Mouse (Mus musculus) forebrain, embryonic 15.5 days (tissue): ENCODE measurements at regions not wholly inside any gene's neighbourhood (a gene's known extent, or its start where the extent isn't known, plus 50 kb on each side); places are given as distances from the start of the nearest gene placed in this dataset.

Experiments
- ATAC-seq: fragments of 200-750 bp; cut with Nextera tagmentation; replicated peaks from 2 replicates; pipeline ENCODE4 v1.8.0; 2017; ENCODE audit warnings: mild to moderate bottlenecking, moderate TSS enrichment, moderate library complexity
- H3K27ac ChIP-seq: fragments of 300-500 bp; sonication (generic); replicated peaks from 2 replicates; pipeline ENCODE4 v1.5.1; 2015; ENCODE audit warnings: mild to moderate bottlenecking, inconsistent platforms
- H3K27me3 ChIP-seq: fragments of 300-500 bp; sonication (generic); 2 replicates; pipeline ENCODE4 v1.6.1; 2015; ENCODE audit warnings: inconsistent platforms
- H3K36me3 ChIP-seq: fragments of 300-500 bp; sonication (generic); 2 replicates; pipeline ENCODE4 v1.6.1; 2015; ENCODE audit warnings: mild to moderate bottlenecking, inconsistent platforms
- H3K4me1 ChIP-seq: fragments of 300-500 bp; sonication (generic); 2 replicates; pipeline ENCODE4 v1.6.1; 2015; ENCODE audit warnings: inconsistent platforms
- H3K4me2 ChIP-seq: fragments of 300-500 bp; sonication (generic); replicated peaks from 2 replicates; pipeline ENCODE4 v1.6.1; 2015; ENCODE audit warnings: mild to moderate bottlenecking, inconsistent platforms
- H3K4me3 ChIP-seq: fragments of 300-500 bp; sonication (generic); 2 replicates; pipeline ENCODE4 v1.5.1; 2015; ENCODE audit warnings: mild to moderate bottlenecking, inconsistent platforms
- H3K9ac ChIP-seq: fragments of 300-500 bp; sonication (generic); replicated peaks from 2 replicates; pipeline ENCODE4 v1.6.1; 2015; ENCODE audit warnings: mild to moderate bottlenecking, inconsistent platforms
- H3K9me3 ChIP-seq: fragments of 300-500 bp; sonication (generic); 2 replicates; pipeline ENCODE4 v1.6.1; 2016; ENCODE audit warnings: inconsistent platforms
- WGBS: fragments of 180-500 bp; shearing (Covaris S2); methylation state at CpG from one replicate; pipeline ENCODE4 v1.1.7; 2015; ENCODE audit warnings: mixed read lengths; 5-methylcytosine and 5-hydroxymethylcytosine counted together

DNA sequence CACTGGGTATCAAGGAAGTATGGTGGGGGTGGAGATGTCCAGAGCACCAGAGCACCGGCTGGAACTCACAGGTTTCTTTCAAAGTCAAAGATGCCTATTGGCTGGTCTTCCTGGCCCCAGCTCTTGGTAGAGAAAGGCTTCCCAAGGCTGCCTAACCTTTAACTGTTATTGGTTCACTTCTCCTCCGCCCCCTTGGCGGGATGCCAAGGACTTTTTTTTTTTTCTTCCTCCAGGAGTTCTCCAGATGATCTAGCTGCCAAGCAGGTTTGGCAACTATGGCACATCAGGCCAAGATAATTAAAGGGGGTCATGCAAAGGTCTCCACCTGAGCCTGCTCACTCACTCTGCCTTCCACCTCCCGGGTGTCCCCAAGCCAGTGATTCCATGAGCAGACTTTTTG, 67.5 kb downstream of the Sc5d start:
- no peaks in the 10 kb centered on the region for H3K36me3 ChIP-seq
- H3K9ac ChIP-seq, result no peak overlapping the region
- H3K27ac ChIP-seq, result no peak overlapping the region
- no peaks in the 10 kb centered on the region for H3K4me1 ChIP-seq
- H3K9me3 ChIP-seq, result no peaks in the 10 kb centered on the region
- H3K4me3 ChIP-seq, result no peak overlapping the region
- H3K27me3 ChIP-seq, result no peaks in the 10 kb centered on the region
- 56% methylated on average over 4 of the region's 4 CpGs for WGBS
- H3K4me2 ChIP-seq, result no peak overlapping the region
- no peak for ATAC-seq

DNA sequence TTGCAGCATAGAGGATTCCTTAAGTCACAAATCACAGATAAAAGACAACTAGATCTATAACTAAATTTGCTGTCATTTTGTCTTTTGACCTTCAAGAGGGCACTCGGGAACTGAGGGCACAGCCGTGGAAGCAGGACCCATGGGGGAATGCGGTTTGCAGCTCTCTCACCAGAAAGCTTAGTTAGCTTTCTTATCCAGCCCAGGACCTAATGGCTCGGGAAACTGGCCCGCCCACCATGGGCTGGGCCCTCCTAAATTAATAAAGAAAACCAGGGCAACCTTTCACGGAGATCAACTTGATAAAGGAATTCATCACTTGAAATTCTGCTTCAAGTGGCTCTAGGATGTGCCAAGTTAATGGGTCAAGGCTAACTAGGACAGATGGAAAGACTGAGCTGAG, 67.9 kb downstream of the Sc5d start:
- H3K27me3 ChIP-seq, result no peaks in the 10 kb centered on the region
- H3K4me3 ChIP-seq, result no peak overlapping the region
- H3K27ac ChIP-seq, result no peak overlapping the region
- H3K4me2 ChIP-seq, result no peak overlapping the region
- ATAC-seq, result no peak
- H3K36me3 ChIP-seq, result no peaks in the 10 kb centered on the region
- 77% methylated on average over 6 of the region's 6 CpGs for WGBS
- no peak overlapping the region for H3K9ac ChIP-seq
- no peaks in the 10 kb centered on the region for H3K9me3 ChIP-seq
- H3K4me1 ChIP-seq, result no peaks in the 10 kb centered on the region

DNA sequence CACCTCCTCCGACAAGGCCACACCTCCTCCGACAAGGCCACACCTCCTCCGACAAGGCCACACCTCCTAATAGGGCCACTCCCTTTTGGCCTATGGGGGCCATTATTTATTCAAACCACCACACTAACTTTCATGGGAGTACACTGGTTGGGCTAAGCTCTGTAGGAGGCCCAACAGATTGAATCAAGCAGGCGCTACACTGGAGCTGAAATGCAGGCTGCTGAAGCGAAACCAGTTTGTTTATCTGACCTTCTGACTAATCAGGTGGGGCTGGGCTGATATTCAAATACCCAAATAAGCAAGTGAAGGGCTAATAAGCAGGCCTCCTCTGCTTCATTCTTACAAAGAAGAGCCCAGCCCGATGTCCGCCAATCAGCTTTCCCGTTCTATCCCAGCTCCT, 68.4 kb downstream of the Sc5d start:
- Histone ChIP-seq H3K9ac (no peak overlapping the region), H3K27ac (no peak overlapping the region), H3K4me1 (no peaks in the 10 kb centered on the region), H3K36me3 (no peaks in the 10 kb centered on the region), H3K27me3 (no peaks in the 10 kb centered on the region), H3K4me2 (no peak overlapping the region), H3K4me3 (no peak overlapping the region), H3K9me3 (no peaks in the 10 kb centered on the region)
- 86% methylated on average over 8 of the region's 8 CpGs for WGBS
- ATAC-seq, result no peak

DNA sequence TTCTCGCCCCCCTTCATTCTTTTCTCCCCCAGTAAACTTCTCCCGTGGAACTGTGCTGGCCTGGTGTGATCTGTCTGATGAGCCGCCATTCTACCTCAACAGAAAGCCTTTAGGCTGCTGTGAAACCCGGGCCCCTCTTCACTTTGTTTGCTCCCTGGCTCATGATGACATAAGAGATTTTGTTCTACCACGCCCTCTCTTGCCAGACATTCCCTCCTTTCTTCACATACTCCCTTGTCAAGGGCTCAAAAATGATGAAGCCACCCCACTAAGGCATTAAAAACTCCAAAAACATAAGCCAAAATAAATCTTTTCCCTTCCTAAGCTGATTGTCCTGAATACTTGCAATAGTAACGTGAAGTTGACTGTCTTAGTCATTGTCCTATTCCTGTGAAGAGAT, 69.1 kb downstream of the Sc5d start:
- Histone ChIP-seq H3K4me2 (no peak overlapping the region), H3K4me1 (no peaks in the 10 kb centered on the region), H3K27ac (no peak overlapping the region), H3K4me3 (no peak overlapping the region), H3K9me3 (no peaks in the 10 kb centered on the region), H3K9ac (no peak overlapping the region), H3K27me3 (no peaks in the 10 kb centered on the region), H3K36me3 (no peaks in the 10 kb centered on the region)
- no peak for ATAC-seq
- 87% methylated on average over 6 of the region's 6 CpGs for WGBS

DNA sequence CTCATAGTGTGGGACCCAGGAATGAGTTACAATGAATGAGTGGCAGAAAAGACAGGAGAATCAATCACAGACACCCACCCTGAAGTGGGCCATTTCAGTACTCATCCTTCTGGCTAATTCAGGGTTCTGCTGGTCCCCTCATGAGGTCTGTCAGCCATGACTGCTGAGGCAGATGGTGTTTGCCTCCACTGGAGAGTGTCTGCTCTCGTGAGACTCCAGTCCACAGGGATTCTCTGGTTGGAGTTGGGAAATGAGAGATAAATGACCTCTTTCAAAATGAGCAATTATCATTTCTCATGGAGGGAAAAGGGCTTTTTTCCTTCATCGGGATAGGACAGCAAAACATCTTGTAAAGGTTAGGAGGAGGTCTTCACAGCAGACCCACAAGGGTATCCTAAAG, 69.9 kb downstream of the Sc5d start:
- Histone ChIP-seq H3K9me3 (no peaks in the 10 kb centered on the region), H3K27ac (no peak overlapping the region), H3K36me3 (no peaks in the 10 kb centered on the region), H3K4me1 (no peaks in the 10 kb centered on the region), H3K4me3 (no peak overlapping the region), H3K4me2 (no peak overlapping the region), H3K27me3 (no peaks in the 10 kb centered on the region), H3K9ac (no peak overlapping the region)
- 77% methylated on average over 2 of the region's 2 CpGs for WGBS
- no peak for ATAC-seq

DNA sequence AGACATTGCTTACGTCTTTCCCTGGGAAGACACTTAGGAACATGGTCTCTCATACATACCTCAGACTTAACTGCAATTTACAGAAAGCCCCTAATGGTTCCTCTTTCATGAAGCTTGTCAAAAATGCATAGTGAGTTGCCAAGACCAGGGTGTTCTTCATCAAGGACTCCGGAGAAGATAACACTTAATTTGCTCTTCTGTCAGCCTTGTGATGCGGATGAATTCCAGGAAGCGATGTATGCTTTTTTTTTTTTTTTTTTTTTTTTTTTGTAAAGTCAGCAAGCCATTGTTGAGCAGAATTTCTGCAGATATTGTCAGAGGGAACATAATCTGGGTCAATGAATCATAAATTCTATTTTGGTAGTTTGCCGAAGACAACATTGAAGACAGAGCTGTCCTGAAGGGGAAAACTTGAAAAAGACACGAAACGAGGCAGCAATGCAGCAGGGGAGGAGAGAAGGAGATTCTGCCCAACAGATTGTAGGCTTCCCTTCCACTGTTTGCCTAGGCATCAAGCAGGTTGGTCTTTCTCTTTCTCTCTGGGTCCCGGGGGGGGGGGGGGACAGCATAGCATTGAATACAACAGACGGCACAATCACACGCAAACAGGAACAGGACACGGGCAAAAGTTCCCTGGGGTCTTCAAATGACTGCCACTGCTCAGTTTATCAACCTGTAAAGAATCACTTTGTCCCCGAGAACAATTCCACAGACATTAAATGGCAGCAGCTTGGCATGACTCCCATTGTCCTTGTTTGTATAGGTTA, 69.1 kb upstream of the Sorl1 start:
- Histone ChIP-seq H3K36me3 (no peaks in the 10 kb centered on the region), H3K4me3 (no peak overlapping the region), H3K4me1 (peaks cover 2% of the 10 kb centered on the region), H3K27ac (no peak overlapping the region), H3K9me3 (no peaks in the 10 kb centered on the region), H3K4me2 (no peak overlapping the region), H3K27me3 (no peaks in the 10 kb centered on the region), H3K9ac (no peak overlapping the region)
- ATAC-seq, result no peak
- WGBS, result 64% methylated on average over 12 of the region's 12 CpGs

DNA sequence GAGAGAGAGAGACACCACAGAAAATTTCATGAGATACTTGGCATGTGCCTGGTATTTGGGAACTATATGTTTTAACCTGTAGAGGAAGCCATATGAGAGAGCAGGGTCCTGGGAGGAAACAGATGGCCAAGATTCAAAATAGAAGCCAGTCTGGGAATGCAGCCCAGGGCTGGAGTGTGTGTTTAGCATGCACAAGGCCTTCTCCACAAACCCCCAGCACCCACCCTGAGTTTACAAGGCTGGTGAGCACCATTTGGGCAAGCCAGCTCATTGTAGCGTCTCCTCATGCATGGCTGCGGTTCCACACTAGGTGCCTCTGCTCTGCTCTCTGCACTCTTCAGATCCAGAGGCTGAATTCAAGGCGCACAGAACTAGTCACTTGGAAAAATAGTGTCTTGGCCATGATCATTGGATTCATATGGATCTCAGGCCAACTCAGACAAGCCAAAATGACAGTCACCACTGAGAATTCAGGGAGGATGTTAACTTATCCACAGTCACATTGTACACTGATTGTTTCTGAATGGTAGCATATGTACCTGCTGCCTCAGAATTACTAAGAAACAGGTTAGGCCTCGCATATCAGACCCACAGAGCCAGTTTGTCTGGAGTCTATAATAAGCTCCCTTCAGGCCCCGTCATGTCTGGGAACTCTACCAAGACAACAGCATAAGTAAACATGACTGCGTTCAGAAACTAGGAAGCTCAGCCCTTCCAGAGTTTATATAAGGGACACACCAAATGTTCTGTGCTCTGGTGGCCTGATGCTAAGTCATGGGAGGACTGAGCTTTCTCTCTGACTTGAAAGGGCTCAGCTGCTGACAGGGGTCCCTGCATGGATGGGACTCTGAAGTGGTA, 63.5 kb upstream of the Sorl1 start:
- Histone ChIP-seq H3K9ac (no peak overlapping the region), H3K27me3 (no peaks in the 10 kb centered on the region), H3K4me1 (peaks cover 46% of the 10 kb centered on the region), H3K36me3 (no peaks in the 10 kb centered on the region), H3K9me3 (no peaks in the 10 kb centered on the region), H3K4me2 (no peak overlapping the region), H3K4me3 (no peak overlapping the region), H3K27ac (peak overlapping the region; percentile 89)
- 51% methylated on average over 6 of the region's 6 CpGs for WGBS
- ATAC-seq, result peak; percentile 76

DNA sequence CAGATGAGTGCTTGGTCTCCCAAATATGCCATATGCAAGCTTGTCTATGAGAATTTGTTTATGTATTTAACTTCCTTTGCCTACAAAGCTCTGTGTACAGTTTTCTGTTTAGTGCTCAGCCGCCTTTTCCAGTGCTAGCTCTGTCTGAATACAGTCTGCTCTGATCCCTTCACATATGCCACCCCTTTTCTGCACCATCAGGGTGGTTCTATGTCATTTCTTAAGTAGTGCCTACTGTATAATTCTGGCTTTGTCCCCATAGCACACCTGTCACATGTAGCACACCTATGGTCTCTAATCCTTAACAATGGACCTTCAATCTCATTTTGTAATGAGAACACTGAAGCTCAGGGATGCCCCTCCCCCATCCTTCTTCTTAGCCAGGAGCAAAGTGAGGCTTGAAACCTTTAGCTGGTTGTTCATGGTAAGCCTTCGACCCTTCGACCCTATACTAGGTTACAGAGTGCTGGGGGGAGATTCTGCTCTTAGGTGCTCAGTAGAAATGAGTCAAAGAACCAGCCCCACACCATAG, 60.1 kb upstream of the Sorl1 start:
- Histone ChIP-seq H3K27ac (peak overlapping the region; percentile 93), H3K4me3 (no peak overlapping the region), H3K9me3 (no peaks in the 10 kb centered on the region), H3K36me3 (no peaks in the 10 kb centered on the region), H3K27me3 (no peaks in the 10 kb centered on the region), H3K9ac (no peak overlapping the region), H3K4me2 (no peak overlapping the region), H3K4me1 (peaks cover 53% of the 10 kb centered on the region)
- 50% methylated on average over 3 of the region's 3 CpGs for whole genome bisulfite sequencing
- ATAC-seq, result no peak

DNA sequence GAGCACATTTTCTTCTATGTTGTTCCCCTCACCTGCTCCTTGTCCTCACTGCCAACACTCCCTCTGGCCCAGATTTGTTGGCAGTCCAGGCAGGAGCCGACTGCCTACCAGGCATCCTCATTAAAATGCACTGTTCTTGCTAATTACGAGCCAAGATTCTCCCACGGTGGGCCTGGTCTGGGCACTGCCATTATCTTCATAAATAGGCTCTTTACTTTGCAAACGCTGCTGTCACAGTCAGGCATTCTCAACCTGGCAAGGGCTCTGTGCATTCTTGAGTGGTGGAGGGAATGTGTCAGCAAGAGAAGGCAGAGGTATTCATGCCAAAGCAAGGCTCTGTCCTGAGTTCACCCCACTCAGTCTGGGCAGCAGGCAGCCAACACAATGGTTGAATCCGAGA, 59.4 kb upstream of the Sorl1 start:
- peak; percentile 78 for ATAC-seq
- Histone ChIP-seq H3K9ac (no peak overlapping the region), H3K27ac (peak overlapping the region; percentile 93), H3K4me3 (no peak overlapping the region), H3K36me3 (no peaks in the 10 kb centered on the region), H3K27me3 (no peaks in the 10 kb centered on the region), H3K4me2 (no peak overlapping the region), H3K9me3 (no peaks in the 10 kb centered on the region), H3K4me1 (peaks cover 58% of the 10 kb centered on the region)
- WGBS, result 4% methylated on average over 5 of the region's 5 CpGs

DNA sequence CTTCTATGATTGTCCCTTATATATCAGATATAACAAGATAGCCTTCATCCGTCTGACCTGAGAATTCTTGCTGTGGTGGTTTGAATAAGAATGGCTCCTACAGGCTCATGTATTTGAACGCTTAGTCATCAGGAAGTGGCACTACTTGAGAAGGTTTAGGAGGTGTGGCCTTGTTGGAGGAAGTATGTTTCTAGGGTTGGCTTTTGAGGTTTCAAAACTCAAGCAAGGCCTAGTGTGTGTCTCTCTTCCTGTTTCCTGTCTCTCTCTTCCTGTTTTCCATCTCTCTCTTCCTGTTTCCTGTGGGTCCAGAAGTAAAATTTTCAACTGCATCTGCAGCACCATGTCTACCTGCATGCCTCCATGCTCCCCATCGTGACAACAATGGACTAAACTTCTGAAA, 58.3 kb upstream of the Sorl1 start:
- 88% methylated on average over 3 of the region's 3 CpGs for WGBS
- H3K27ac ChIP-seq, result peak overlapping the region; percentile 93

DNA sequence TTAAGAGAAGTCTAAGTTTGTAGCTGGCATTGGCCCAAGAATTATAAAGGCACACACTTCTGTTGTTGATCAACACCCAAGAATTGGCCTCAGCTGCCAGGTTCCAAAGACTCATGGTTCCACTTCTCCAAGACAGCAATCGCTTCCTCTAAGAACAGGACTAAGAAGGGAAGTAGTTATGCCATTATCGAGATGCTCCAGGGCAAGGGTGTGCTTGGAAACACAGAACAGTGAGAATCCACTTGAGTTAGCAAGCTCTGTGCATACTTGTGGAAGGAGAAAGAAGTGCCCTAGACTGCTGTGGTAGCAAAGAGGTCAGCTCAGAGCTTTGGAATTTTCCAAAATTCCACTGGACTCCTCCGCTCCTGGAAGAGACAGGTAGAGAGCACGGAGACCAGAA, 56.1 kb upstream of the Sorl1 start:
- Histone ChIP-seq H3K9ac (no peak overlapping the region), H3K9me3 (no peaks in the 10 kb centered on the region), H3K4me3 (no peak overlapping the region), H3K27me3 (no peaks in the 10 kb centered on the region), H3K4me2 (no peak overlapping the region), H3K27ac (peak overlapping the region; percentile 87; the same call in 1 of the 2 replicates), H3K4me1 (peaks cover 40% of the 10 kb centered on the region), H3K36me3 (no peaks in the 10 kb centered on the region)
- ATAC-seq, result no peak
- WGBS, result 90% methylated on average over 4 of the region's 4 CpGs

More for the DNA sequence above, 58.3 kb upstream of the Sorl1 start:
- Histone ChIP-seq H3K4me2 (no peak overlapping the region), H3K9me3 (no peaks in the 10 kb centered on the region), H3K9ac (no peak overlapping the region), H3K4me1 (peaks cover 52% of the 10 kb centered on the region), H3K36me3 (no peaks in the 10 kb centered on the region), H3K4me3 (no peak overlapping the region), H3K27me3 (no peaks in the 10 kb centered on the region)
- ATAC-seq, result no peak

DNA sequence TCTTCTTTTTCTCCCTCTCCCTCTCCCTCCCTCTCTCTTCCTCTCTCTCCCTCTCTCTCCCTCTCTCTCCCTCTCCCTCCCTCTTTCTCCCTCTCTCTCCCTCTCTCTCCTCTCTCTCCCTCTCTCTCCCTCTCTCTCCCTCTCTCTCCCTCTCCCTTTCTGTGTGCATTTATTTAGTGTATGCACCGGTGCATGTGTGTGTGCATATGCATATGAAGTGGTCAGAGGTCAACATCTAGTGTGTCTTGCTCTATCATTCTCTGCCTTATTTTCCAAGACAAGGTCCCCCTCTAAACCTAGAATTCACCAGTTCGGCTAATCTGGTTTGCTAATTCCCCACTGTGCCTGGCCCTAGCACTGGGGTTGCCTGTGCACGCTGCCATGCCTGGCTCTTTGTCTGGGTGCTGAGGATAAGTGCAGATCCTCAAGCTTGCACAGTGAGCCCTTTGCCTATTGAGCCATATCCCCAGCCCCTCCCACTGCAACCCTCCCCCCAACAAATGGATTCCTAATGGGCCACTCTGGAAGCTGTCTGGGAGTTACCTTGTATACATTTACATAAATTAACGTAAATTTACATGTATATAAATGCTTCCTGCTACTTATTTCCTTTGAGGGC, 54.8 kb upstream of the Sorl1 start:
- Histone ChIP-seq H3K4me2 (no peak overlapping the region), H3K9me3 (no peaks in the 10 kb centered on the region), H3K27me3 (no peaks in the 10 kb centered on the region), H3K4me3 (no peak overlapping the region), H3K9ac (no peak overlapping the region), H3K4me1 (peaks cover 34% of the 10 kb centered on the region), H3K27ac (peak overlapping the region; percentile 87), H3K36me3 (no peaks in the 10 kb centered on the region)
- peak; percentile 84 for ATAC-seq
- WGBS, result 6% methylated on average over 4 of the region's 4 CpGs
